Mouse (Mus musculus): ENCODE data around the gene Ints2. TPM values are rescaled to one million over a fixed set of nuclear protein-coding genes. Genes with fewer than 3 reads are reported as not detected.
"Not testable (repeated sequence)": the region's sequence is repeated elsewhere in the genome, so short reads cannot be mapped to it uniquely, and the experiment has no call there.

Ints2 gene
- polyA plus RNA-seq (2015; fragmentation: Nextera tagmentation; extraction: Ambion mirVana), result 4.4 and 6.3 TPM in 2 replicates

DNA sequence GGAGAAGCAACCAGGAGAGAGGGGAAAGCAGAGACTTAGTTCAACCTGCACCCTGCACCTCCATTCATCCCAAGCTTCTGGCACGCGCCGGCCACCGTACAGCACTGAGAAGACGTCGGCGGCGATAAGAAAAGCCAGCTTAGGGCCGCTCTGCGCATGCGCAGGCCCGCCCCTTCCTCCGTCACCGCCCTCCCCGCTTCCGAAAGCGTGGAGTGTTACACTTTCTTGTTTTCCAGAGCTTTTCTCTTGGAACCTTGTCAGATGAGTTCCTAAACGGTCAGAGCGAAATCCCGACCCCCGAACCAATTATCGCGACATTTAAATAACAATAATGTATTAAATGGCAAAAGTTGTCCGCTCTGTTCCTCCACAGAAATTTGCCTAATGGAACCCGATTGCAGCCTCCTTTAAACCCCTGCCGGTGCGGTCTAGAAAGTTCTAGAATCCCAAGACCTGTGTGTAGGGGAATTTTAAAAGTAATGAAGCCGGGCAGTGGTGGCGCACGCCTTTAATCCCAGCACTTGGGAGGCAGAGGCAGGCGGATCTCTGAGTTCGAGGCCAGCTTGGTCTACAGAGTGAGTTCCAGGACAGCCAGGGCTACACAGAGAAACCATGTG lies at the start of gene Ints2:
Gene Ints2, minus strand, starts transcription at position 116 of the 617 bp plus-strand sequence.
- WGBS, result 6% methylated on average over 32 of the region's 32 CpGs
- Histone ChIP-seq H3K36me3 (ENCODE audit: control insufficient read depth, insufficient read depth, low read length) (no peaks in the 10 kb centered on the region), H3K4me3 (ENCODE audit: low read depth, low read length) (peak within 1 kb of the TSS; percentile 60), H3K27me3 (ENCODE audit: control insufficient read depth, insufficient read depth, low read length) (no peaks in the 10 kb centered on the region), H3K4me1 (replicated peaks; ENCODE audit: control insufficient read depth, insufficient read depth) (no peaks in the 10 kb centered on the region), H3K4me2 (replicated peaks; ENCODE audit: low read depth) (peak within 1 kb of the TSS; percentile 62), H3K27ac (replicated peaks) (peak within 1 kb of the TSS; percentile 76), H3K9ac (ENCODE audit: low read length) (peak within 1 kb of the TSS; percentile 65), H3K9me3 (ENCODE audit: control insufficient read depth, low read length) (no peaks in the 10 kb centered on the region)
- TF ChIP-seq EP300 (optimal IDR thresholded peaks at IDR 0.05) (no peak), CTCF (IDR thresholded peaks at IDR 0.05; ENCODE audit: low read depth) (no peak)
- peak; percentile 95 for DNase-seq (ENCODE audit: low spot score)
- peak; percentile 92 for ATAC-seq (ENCODE audit: low FRiP score, low TSS enrichment)

DNA sequence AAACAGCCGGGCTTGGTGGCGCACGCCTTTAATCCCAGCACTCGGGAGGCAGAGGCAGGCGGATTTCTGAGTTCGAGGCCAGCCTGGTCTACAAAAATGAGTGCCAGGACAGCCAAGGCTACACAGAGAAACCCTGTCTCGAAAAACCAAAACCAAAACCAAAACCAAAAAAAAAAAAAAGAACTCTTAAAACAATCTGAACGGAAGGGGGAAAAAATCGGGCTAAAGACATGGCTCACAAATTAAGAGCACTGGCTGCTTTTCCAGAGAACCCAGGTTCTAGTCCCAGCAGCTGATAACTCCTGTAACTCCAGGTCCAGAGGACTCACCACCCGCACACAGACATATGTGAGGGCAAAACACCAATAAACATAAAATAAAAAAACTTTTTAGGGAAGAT lies 34.8 kb upstream of the Ints2 start:
- not testable (repeated sequence) for H3K9ac ChIP-seq (ENCODE audit: low read length); H3K36me3 ChIP-seq (ENCODE audit: control insufficient read depth, insufficient read depth, low read length); H3K4me2 ChIP-seq (replicated peaks; ENCODE audit: low read depth); H3K27me3 ChIP-seq (ENCODE audit: control insufficient read depth, insufficient read depth, low read length); H3K4me1 ChIP-seq (replicated peaks; ENCODE audit: control insufficient read depth, insufficient read depth); H3K4me3 ChIP-seq (ENCODE audit: low read depth, low read length); ATAC-seq (ENCODE audit: low FRiP score, low TSS enrichment); H3K27ac ChIP-seq (replicated peaks); DNase-seq (ENCODE audit: low spot score); H3K9me3 ChIP-seq (ENCODE audit: control insufficient read depth, low read length)
- WGBS, result 94% methylated on average over 10 of the region's 10 CpGs

DNA sequence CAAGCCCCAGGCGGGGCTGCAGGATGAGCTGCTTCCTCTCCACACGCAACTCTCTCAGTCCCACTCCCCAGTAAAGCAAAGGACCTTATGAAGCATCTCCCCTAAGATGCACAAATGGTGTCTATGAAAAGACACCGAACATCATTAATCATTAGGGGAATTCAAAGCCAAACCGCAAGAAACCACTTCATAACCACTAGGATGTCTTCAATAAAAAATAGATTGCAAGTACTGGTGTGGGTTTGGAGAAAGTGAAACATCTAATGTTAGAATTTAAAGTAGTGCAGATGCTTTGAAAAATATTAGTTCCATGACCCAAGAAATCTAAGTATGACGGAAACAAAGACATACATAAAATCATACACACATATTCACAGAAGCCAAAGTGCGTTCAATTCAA lies 34.3 kb upstream of the Ints2 start:
- Histone ChIP-seq H3K9ac (ENCODE audit: low read length) (no peak overlapping the region), H3K36me3 (ENCODE audit: control insufficient read depth, insufficient read depth, low read length) (0 out of 2 replicates have a peak, but pooled peaks cover 2% of the 10 kb centered on the region), H3K9me3 (ENCODE audit: control insufficient read depth, low read length) (no peaks in the 10 kb centered on the region), H3K4me1 (replicated peaks; ENCODE audit: control insufficient read depth, insufficient read depth) (no peaks in the 10 kb centered on the region), H3K4me3 (ENCODE audit: low read depth, low read length) (no peak overlapping the region), H3K27ac (replicated peaks) (no peak overlapping the region), H3K4me2 (replicated peaks; ENCODE audit: low read depth) (no peak overlapping the region), H3K27me3 (ENCODE audit: control insufficient read depth, insufficient read depth, low read length) (no peaks in the 10 kb centered on the region)
- ATAC-seq (ENCODE audit: low FRiP score, low TSS enrichment) (no peak), DNase-seq (ENCODE audit: low spot score) (no peak)
- TF ChIP-seq CTCF (IDR thresholded peaks at IDR 0.05; ENCODE audit: low read depth), result no peak
- 93% methylated on average over 6 of the region's 6 CpGs for WGBS

DNA sequence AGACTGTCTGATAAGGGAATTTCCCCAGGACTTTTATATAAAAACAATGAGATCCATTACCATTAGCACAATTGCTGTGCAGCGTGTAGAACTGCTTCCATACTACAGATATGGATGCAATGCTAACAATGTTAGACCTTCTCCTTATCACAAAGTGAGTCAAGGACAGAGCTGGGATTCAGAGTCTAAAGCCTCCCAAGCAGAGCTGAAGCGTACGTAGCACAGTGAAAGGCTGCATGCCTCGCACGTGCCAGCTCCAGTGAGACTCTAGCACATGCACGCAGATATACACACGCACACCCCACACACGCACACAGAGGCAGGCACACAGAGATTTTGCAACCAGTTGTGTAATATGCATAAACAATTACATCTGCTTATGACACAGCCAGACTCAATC lies 28.4 kb upstream of the Ints2 start:
- ATAC-seq (ENCODE audit: low FRiP score, low TSS enrichment) (no peak), DNase-seq (ENCODE audit: low spot score) (no peak)
- Histone ChIP-seq H3K36me3 (ENCODE audit: control insufficient read depth, insufficient read depth, low read length) (peaks cover 18% of the 10 kb centered on the region), H3K4me1 (replicated peaks; ENCODE audit: control insufficient read depth, insufficient read depth) (no peaks in the 10 kb centered on the region), H3K9ac (ENCODE audit: low read length) (no peak overlapping the region), H3K27ac (replicated peaks) (no peak overlapping the region), H3K27me3 (ENCODE audit: control insufficient read depth, insufficient read depth, low read length) (no peaks in the 10 kb centered on the region), H3K9me3 (ENCODE audit: control insufficient read depth, low read length) (no peaks in the 10 kb centered on the region), H3K4me2 (replicated peaks; ENCODE audit: low read depth) (no peak overlapping the region), H3K4me3 (ENCODE audit: low read depth, low read length) (no peak overlapping the region)
- no peak for TF ChIP-seq EP300 (optimal IDR thresholded peaks at IDR 0.05)
- TF ChIP-seq CTCF (IDR thresholded peaks at IDR 0.05; ENCODE audit: low read depth), result no peak
- WGBS, result 77% methylated on average over 8 of the region's 8 CpGs

DNA sequence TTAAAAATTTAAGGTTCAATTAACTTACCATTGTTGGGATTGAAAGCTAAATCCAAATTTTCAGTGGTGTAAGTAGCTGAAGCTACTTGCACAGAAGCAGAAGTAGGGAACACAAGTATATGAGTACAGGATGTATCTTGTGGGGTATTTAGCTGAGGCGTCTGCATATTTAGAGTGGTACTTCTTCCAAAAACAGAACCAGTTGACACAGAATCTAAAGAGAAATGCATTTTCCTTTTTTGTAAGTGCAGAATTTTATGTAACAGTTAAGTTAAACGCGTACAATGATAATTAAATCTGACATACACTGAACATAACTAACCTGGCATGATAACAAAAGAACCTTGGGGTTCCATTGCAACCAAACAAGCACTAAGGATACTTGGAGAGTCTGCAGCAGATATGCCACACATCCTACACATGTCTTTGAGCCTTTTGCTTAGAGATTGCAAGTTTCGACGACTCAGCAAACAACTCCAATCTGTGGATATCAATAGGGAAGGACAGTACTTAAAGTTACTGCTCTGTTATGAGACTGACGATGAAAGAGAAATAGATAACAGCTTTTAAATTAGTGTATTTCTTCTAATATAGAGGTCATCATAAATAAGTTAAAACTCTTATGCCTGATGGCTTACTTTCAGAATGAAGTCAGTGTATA lies 21.2 kb upstream of the Ints2 start:
- peaks cover 12% of the 10 kb centered on the region; the same call in 1 of the 2 replicates for H3K36me3 ChIP-seq (ENCODE audit: control insufficient read depth, insufficient read depth, low read length)
- no peak overlapping the region for H3K4me2 ChIP-seq (replicated peaks; ENCODE audit: low read depth)
- 95% methylated on average over 6 of the region's 6 CpGs for WGBS
- H3K27ac ChIP-seq (replicated peaks), result no peak overlapping the region
- no peak overlapping the region for H3K4me3 ChIP-seq (ENCODE audit: low read depth, low read length)
- H3K9me3 ChIP-seq (ENCODE audit: control insufficient read depth, low read length), result no peaks in the 10 kb centered on the region
- H3K9ac ChIP-seq (ENCODE audit: low read length), result no peak overlapping the region
- no peaks in the 10 kb centered on the region for H3K4me1 ChIP-seq (replicated peaks; ENCODE audit: control insufficient read depth, insufficient read depth)
- H3K27me3 ChIP-seq (ENCODE audit: control insufficient read depth, insufficient read depth, low read length), result no peaks in the 10 kb centered on the region
- TF ChIP-seq EP300 (optimal IDR thresholded peaks at IDR 0.05), result no peak
- no peak for TF ChIP-seq CTCF (IDR thresholded peaks at IDR 0.05; ENCODE audit: low read depth)
- DNase-seq (ENCODE audit: low spot score) (no peak), ATAC-seq (ENCODE audit: low FRiP score, low TSS enrichment) (no peak)

DNA sequence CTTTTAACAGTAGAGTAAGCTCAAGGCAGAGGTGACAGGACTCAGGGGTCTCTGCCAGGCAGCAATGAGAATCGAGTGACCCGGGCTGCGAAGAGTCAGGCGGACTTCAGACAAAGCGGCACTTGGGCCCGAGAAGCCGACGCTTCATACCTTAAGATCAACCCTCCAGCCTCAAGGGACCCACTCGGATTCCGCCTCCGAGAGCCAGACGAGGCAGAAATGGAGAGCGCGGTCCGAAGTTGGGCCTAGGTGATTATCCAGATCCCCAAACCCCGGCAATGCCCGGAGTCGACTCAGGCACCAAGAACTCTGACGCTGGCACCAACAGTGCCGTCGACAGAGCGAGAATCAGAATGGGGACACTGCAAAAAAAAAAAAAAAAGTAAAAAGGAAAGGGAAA lies 321 bp downstream of the Ints2 start:
- Histone ChIP-seq H3K9me3 (ENCODE audit: control insufficient read depth, low read length) (no peaks in the 10 kb centered on the region), H3K4me3 (ENCODE audit: low read depth, low read length) (peak overlapping the region; percentile 60), H3K27ac (replicated peaks) (peak overlapping the region; percentile 13; the same call in 1 of the 2 replicates), H3K36me3 (ENCODE audit: control insufficient read depth, insufficient read depth, low read length) (no peaks in the 10 kb centered on the region), H3K27me3 (ENCODE audit: control insufficient read depth, insufficient read depth, low read length) (no peaks in the 10 kb centered on the region), H3K4me2 (replicated peaks; ENCODE audit: low read depth) (peak overlapping the region; percentile 62), H3K4me1 (replicated peaks; ENCODE audit: control insufficient read depth, insufficient read depth) (no peaks in the 10 kb centered on the region), H3K9ac (ENCODE audit: low read length) (peak overlapping the region; percentile 65)
- no peak for TF ChIP-seq CTCF (IDR thresholded peaks at IDR 0.05; ENCODE audit: low read depth)
- TF ChIP-seq EP300 (optimal IDR thresholded peaks at IDR 0.05), result no peak
- ATAC-seq (ENCODE audit: low FRiP score, low TSS enrichment) (peak; percentile 40), DNase-seq (ENCODE audit: low spot score) (no peak)
- WGBS, result under 1% methylated on average over 22 of the region's 22 CpGs

Data from stomach, postnatal 0 days (tissue).